Mouse (Mus musculus) liver, embryonic 14.5 days (tissue): ENCODE data around the gene Nrap.

Experiments used
- CTCF ChIP-seq: IDR thresholded peaks from 2 replicates; pipeline ENCODE4 v1.5.1; 2016; ENCODE audit warnings: antibody characterized with exemption, low read depth, control low read depth
- EP300 ChIP-seq: IDR thresholded peaks from 2 replicates; pipeline ENCODE4 v1.6.1; 2016; ENCODE audit warnings: antibody characterized with exemption, low read depth

DNA sequence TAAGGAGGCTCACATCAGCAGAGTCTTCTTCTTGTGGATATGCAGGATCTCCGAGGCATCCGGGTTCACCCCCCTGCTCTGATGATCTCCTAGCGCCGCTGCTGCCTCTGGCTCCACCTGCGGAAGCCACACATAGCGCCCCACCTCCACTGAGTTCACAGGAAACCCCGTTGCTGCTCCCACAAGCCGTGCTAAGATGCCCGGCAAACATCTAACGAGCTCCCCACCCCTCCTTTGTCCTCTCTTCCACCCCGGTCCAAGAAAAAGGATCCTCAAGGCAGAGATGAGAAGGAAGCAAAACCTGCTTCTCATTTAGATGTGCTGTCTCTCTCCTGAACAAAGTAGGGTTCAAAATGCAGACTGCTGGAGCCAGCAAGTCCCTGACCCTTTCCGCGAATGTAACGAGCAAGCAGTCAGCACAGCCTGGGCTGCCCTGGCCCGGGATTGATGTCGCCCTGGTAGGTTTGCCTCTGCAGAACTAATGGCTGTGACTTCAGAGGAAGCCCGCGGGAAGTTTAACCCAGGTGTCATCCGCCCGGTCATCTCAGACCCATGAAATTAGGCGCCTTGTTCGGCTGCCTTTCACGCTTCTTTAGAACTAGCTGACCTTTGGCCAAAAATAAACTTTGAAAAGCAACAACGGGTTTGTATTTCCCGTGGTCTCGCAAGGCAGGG is 69.5 kb downstream of the Nrap start:
- TF ChIP-seq CTCF = no peak
- TF ChIP-seq EP300 = no peak
